Mouse (Mus musculus) myocyte (in vitro differentiated cells): ENCODE results near the gene Tdrd6. TPM values are rescaled to one million over a fixed set of nuclear protein-coding genes. Genes with fewer than 3 reads are reported as not detected.

Experiments used
- H3K27me3 ChIP-seq: one replicate; pipeline ENCODE4 v1.6.1; 2011; ENCODE audit not compliant: control insufficient read depth, insufficient read depth, insufficient read length
- H3K36me3 ChIP-seq: one replicate; pipeline ENCODE4 v1.6.1; 2011; ENCODE audit not compliant: control insufficient read depth, insufficient read depth
- H3K4me2 ChIP-seq: one replicate; pipeline ENCODE4 v1.6.1; 2011; ENCODE audit warnings: low read depth, control low read depth
- H3K4me3 ChIP-seq: one replicate; pipeline ENCODE4 v1.5.1; 2011; ENCODE audit warnings: mild to moderate bottlenecking, control low read depth, moderate library complexity
- H3K79me2 ChIP-seq: one replicate; pipeline ENCODE4 v1.6.1; 2011; ENCODE audit not compliant: control insufficient read depth, insufficient read depth
- H3ac ChIP-seq: one replicate; pipeline ENCODE4 v1.6.1; 2011; ENCODE audit not compliant: control insufficient read depth, insufficient read length
- CEBPB ChIP-seq: IDR thresholded peaks from 2 replicates; pipeline ENCODE4 v1.6.1; 2011; ENCODE audit warnings: mild to moderate bottlenecking, moderate library complexity; ENCODE audit not compliant: poor library complexity, insufficient read depth, severe bottlenecking
- E2F4 ChIP-seq: IDR thresholded peaks from one replicate; pipeline ENCODE4 v1.6.1; 2011; ENCODE audit warnings: mild to moderate bottlenecking, control low read depth, moderate library complexity; ENCODE audit not compliant: insufficient read depth
- MAX ChIP-seq: IDR thresholded peaks from one replicate; pipeline ENCODE4 v1.6.1; 2011; ENCODE audit warnings: low read depth, mild to moderate bottlenecking, control low read depth
- MYOD1 ChIP-seq, 3 experiments: IDR thresholded peaks; one replicate each; pipeline ENCODE4 v1.6.1; 2011; ENCODE audit warnings: control low read depth in 2 of 3, low read depth in 2 of 3, mild to moderate bottlenecking in 2 of 3, moderate library complexity in 1 of 3; ENCODE audit not compliant: insufficient read length in 2 of 3, control insufficient read depth in 1 of 3
- MYOG ChIP-seq, 3 experiments: IDR thresholded peaks; one replicate each; pipeline ENCODE4 v1.6.1; 2011; ENCODE audit warnings: control low read depth in 2 of 3, low read depth in 2 of 3, mild to moderate bottlenecking in 2 of 3; ENCODE audit not compliant: insufficient read length in 2 of 3, control insufficient read depth in 1 of 3, insufficient read depth in 1 of 3
- POLR2A ChIP-seq: IDR thresholded peaks from one replicate; pipeline ENCODE4 v1.6.1; 2011; ENCODE audit warnings: low read depth, mild to moderate bottlenecking, control low read depth, moderate library complexity; ENCODE audit not compliant: insufficient read length
- POLR2AphosphoS2 ChIP-seq: IDR thresholded peaks from one replicate; pipeline ENCODE4 v1.6.1; 2011; ENCODE audit warnings: low read depth, control low read depth; ENCODE audit not compliant: insufficient read length
- REST ChIP-seq: IDR thresholded peaks from one replicate; pipeline ENCODE4 v1.6.1; 2011; ENCODE audit warnings: mild to moderate bottlenecking, control low read depth, moderate library complexity; ENCODE audit not compliant: insufficient read depth, insufficient read length
- SRF ChIP-seq: IDR thresholded peaks from one replicate; pipeline ENCODE4 v1.6.1; 2011; ENCODE audit warnings: low read depth; ENCODE audit not compliant: control insufficient read depth, insufficient read length
- TCF12 ChIP-seq: IDR thresholded peaks from one replicate; pipeline ENCODE4 v1.6.1; 2011; ENCODE audit warnings: mild to moderate bottlenecking, control low read depth; ENCODE audit not compliant: poor library complexity, insufficient read depth, severe bottlenecking
- TCF3 ChIP-seq: IDR thresholded peaks from one replicate; pipeline ENCODE4 v1.6.1; 2011; ENCODE audit warnings: low read depth, control low read depth; ENCODE audit not compliant: insufficient read length
- USF1 ChIP-seq: IDR thresholded peaks from one replicate; pipeline ENCODE4 v1.6.1; 2011; ENCODE audit warnings: low read depth, mild to moderate bottlenecking, control low read depth, moderate library complexity
- polyA plus RNA-seq: library from polyadenylated mRNA; unstranded; fragments of >200 nt; fragmentation: generic; extraction: Trizol; gene quantifications from one replicate; pipeline ENCODE4 v1.2.1, GENCODE M21; 2012; ENCODE audit warnings: missing spikeins

Gene Tdrd6
- polyA plus RNA-seq, 1 experiment: 0.08 TPM

DNA sequence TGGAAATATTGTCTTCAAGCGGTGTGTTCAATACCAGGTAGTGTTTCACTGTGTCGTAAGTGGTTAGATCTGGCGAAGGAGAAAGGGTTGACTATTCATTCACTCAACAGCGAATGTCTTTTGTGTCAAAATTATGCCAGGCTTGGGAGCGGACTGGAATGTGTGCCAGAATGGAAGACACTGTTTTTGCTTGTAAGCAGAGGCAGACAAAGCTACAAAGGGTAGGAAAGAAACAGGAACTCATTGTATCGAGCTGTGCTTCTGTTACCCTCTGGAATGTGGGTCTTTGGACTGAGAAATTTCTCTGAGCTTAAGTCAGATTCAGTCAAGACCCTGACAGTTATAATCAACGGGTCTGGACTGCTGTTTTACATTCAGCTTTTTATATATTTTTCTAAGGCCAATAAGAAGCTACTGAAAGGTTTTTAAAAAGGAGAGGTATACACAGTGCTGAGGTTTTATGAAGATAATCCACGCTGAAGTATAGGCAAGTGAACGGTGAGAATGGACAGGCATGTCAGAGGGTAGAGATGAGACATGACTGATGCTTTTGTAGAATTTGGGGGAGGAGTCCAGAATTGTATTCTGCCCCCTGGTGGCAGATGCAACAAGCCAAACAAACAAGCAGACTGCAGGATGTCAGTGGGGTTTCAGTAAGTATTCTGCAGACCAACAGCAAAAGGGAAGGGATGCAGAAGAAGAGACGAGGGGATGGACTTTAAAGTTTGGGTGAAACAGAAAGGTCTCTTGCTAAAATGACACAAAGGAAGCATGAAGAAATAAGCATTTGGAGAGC, 19.7 kb upstream of the Tdrd6 start:
- Histone ChIP-seq H3ac (no peak overlapping the region), H3K4me2 (no peak overlapping the region), H3K36me3 (no peaks in the 10 kb centered on the region), H3K27me3 (no peaks in the 10 kb centered on the region), H3K4me3 (no peak overlapping the region), H3K79me2 (no peaks in the 10 kb centered on the region)
- TF ChIP-seq TCF12: no peak
- no peak for TF ChIP-seq SRF
- no peak for TF ChIP-seq MYOG (IDR thresholded peaks at IDR 0.05; ENCODE audit: control insufficient read depth in 1 of 3, insufficient read depth in 1 of 3, insufficient read length in 2 of 3, low read depth in 2 of 3)
- no peak for TF ChIP-seq CEBPB
- no peak for TF ChIP-seq USF1

DNA sequence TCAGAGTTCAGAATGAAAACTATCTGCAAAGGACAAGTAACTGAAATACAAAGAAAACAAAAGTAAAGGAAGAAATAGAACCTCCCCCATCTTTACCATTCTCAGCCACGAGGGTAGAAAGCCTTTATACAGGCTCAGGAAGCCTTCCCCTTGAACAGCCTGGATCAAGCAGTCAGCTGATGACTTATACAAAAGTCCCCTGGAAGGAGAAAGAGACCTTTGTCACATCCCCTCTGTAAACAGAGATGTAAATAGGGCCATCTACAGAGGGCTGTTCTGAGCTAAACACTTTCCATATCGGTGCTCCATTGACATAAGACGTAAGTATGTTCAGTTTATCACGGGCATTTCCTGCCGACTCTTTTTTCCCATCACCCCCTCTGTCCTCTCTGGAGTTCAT, 16.8 kb upstream of the Tdrd6 start:
- Histone ChIP-seq H3K4me3 (no peak overlapping the region), H3K27me3 (no peaks in the 10 kb centered on the region), H3K79me2 (no peaks in the 10 kb centered on the region), H3K4me2 (no peak overlapping the region), H3ac (no peak overlapping the region), H3K36me3 (no peaks in the 10 kb centered on the region)
- TF ChIP-seq REST (no peak), MYOD1 (IDR thresholded peaks at IDR 0.05; ENCODE audit: control insufficient read depth in 1 of 3, insufficient read length in 2 of 3, low read depth in 2 of 3) (no peak), MAX (no peak), SRF (no peak), TCF12 (no peak), E2F4 (no peak), TCF3 (no peak), MYOG (IDR thresholded peaks at IDR 0.05; ENCODE audit: control insufficient read depth in 1 of 3, insufficient read depth in 1 of 3, insufficient read length in 2 of 3, low read depth in 2 of 3) (no peak), POLR2A (no peak), USF1 (no peak), POLR2AphosphoS2 (no peak), CEBPB (no peak)

DNA sequence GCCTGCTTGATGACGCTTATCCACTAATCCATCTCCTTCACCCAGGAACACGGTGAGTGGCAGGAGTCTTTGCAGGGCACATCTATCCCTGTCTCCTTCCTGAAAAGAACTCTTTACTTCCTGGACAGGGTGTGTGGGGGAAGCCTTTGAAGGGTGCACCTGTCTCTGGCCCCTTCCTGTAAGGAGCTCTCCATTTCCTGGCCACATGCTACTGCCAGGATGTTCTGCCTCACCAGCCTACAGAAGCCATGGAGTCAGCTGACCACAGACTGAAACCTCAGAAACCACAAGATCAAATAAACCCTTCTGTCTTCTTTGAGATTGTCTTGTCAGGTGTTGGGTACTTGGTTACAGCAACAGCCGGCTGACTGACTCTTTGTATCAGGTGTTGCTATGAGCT, 15.0 kb upstream of the Tdrd6 start:
- Histone ChIP-seq H3K27me3 (no peaks in the 10 kb centered on the region), H3K79me2 (no peaks in the 10 kb centered on the region), H3K4me2 (no peak overlapping the region), H3ac (no peak overlapping the region), H3K4me3 (no peak overlapping the region), H3K36me3 (no peaks in the 10 kb centered on the region)
- peak in 2 of 3 experiments; percentile 26 to 32 for TF ChIP-seq MYOD1 (IDR thresholded peaks at IDR 0.05; ENCODE audit: control insufficient read depth in 1 of 3, insufficient read length in 2 of 3, low read depth in 2 of 3)
- TF ChIP-seq POLR2A: no peak
- peak in 1 of 3 experiments; percentile 35 for TF ChIP-seq MYOG (IDR thresholded peaks at IDR 0.05; ENCODE audit: control insufficient read depth in 1 of 3, insufficient read depth in 1 of 3, insufficient read length in 2 of 3, low read depth in 2 of 3)

DNA sequence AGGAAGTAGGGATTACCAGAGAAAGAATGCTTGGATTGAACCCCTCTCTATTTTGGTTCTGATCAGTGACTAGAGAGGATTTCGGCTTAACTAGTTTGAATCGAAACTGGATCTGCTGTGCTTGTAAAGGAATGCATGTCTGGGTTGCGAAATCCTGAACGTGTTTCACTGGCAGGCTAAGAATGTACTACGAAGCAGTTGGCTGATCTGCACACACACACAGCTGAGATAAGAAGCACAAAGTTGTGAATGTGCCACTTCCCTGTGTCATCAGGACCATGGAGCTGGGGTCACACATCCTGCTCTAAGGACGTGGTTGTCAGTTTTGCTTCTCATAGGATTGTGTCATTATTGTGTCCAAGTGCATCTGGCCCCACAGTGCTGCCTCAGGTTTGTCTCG, 14.3 kb upstream of the Tdrd6 start:
- TF ChIP-seq E2F4 (no peak), CEBPB (peak; percentile 80)
- H3ac ChIP-seq: no peak overlapping the region
- no peaks in the 10 kb centered on the region for H3K36me3 ChIP-seq
- no peaks in the 10 kb centered on the region for H3K27me3 ChIP-seq
- H3K4me2 ChIP-seq: no peak overlapping the region
- H3K4me3 ChIP-seq: no peak overlapping the region
- no peaks in the 10 kb centered on the region for H3K79me2 ChIP-seq

DNA sequence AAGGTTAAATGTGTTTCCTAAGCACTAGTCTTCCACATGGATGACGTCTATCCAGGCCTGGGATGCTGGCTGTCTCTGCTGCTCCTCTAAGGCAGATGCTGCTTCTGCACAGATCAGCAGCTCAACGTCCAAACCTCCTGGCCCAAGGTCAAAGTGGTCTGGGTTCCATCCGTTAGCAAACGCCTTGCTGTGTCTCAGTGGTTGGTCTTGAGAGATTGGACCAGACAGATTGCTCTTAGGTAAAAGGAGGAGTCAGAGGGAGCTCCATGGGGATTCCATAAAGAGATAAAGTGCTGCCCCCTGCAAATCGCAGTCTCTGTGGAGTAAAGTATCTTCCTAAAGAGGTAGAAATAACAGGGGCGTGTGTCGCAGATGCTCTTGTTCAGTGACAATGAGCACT, 13.1 kb upstream of the Tdrd6 start:
- Histone ChIP-seq H3ac (no peak overlapping the region), H3K4me2 (no peak overlapping the region), H3K27me3 (no peaks in the 10 kb centered on the region), H3K79me2 (no peaks in the 10 kb centered on the region), H3K36me3 (no peaks in the 10 kb centered on the region), H3K4me3 (no peak overlapping the region)
- TF ChIP-seq MYOG (IDR thresholded peaks at IDR 0.05; ENCODE audit: control insufficient read depth in 1 of 3, insufficient read depth in 1 of 3, insufficient read length in 2 of 3, low read depth in 2 of 3) (no peak), POLR2A (no peak), MAX (no peak), USF1 (no peak), MYOD1 (IDR thresholded peaks at IDR 0.05; ENCODE audit: control insufficient read depth in 1 of 3, insufficient read length in 2 of 3, low read depth in 2 of 3) (no peak), TCF12 (no peak), REST (no peak), SRF (no peak), TCF3 (no peak), E2F4 (no peak), POLR2AphosphoS2 (no peak)
